9 mouse cellular contexts compared by ENCODE assay signal in the genomic region with DNA sequence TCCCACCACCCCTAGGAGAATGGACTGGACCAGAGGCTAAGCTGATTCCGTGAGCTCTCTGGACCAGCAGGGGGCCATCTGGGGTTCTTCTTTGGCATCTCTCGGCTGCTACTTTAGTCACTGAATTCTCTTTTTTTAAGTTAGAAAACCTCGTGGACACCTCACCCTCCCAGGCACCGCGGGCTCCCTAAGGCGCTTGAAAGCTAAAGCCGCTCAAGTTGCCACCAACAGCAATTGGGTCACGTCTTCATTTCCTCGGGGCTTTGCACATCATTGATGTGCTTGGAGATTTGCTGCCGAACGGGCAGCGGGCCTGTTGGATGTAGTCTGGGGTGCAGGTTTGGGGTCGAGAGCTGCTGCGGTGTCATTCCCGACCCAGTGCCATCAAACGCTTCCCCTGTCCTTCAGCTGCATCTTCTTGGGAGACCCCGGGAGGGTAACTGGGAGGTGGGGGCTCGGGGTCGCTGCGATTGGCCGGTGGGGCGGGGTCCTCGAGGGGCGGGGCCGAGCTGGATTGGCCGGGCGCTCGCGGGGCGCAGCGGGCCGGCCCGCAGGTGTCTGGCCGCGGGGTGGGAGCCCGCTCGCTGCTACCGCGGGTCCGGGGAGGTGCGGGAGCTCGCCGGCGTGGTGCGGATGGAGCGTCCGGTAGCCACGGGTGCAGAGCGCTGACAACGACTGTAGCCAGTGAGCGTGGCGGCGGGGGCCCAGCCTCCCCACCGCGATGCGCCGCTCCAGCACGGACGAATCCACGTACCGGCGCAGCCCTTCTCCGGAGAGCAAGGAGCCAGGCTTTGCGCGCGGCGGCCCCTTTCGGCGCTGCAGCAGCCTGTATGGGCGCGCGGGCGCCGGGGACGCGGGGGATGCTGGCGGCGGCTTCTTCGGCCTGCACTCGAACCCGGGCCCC. TPM values are rescaled to one million over a fixed set of nuclear protein-coding genes. Genes with fewer than 3 reads are reported as not detected.
DNase-seq lines count a peak whose midpoint lies in the region; ATAC-seq lines count a peak whose summit lies in the region.
"Had no signal": no experiment of that assay in that cellular context is flagged by ENCODE, and none has a peak within 500 bp of the region (broad histone marks: within the 10 kb centered on the region; RNA-seq: fewer than 3 reads in every experiment).

No protein-coding gene starts in this region.

- H3K4me1 ChIP-seq in brown adipose tissue, adult 24 weeks (ENCODE audit: control insufficient read depth, insufficient read depth, insufficient read length, low read length), result peaks cover 29% of the 10 kb centered on the region
- H3K4me1 ChIP-seq in forebrain, embryonic 11.5 days (replicated peaks; ENCODE audit: control insufficient read depth, insufficient read depth, low read length), result peaks cover 6% of the 10 kb centered on the region; the same call in 1 of the 2 replicates
- H3K4me1 ChIP-seq in liver, embryonic 13.5 days (replicated peaks), result peaks cover 50% of the 10 kb centered on the region

- ATAC-seq in forebrain, embryonic 11.5 days (replicated peaks; ENCODE audit: low FRiP score), result peak; percentile 79
- ATAC-seq in liver, embryonic 13.5 days (ENCODE audit: low read depth), result no peak

- peaks cover 6% of the 10 kb centered on the region for H3K27me3 ChIP-seq in forebrain, embryonic 11.5 days (ENCODE audit: control insufficient read depth, insufficient read depth, low read length)
- peaks cover 28% of the 10 kb centered on the region for H3K27me3 ChIP-seq in liver, embryonic 13.5 days

- no peaks in the 10 kb centered on the region for H3K9me3 ChIP-seq in forebrain, embryonic 11.5 days (ENCODE audit: control insufficient read depth, low read length)
- H3K9me3 ChIP-seq in liver, embryonic 13.5 days (replicated peaks), result no peaks in the 10 kb centered on the region

- H3K27ac ChIP-seq in brown adipose tissue, adult 24 weeks (replicated peaks; ENCODE audit: low read depth, low read length), result no peak overlapping the region
- H3K27ac ChIP-seq in forebrain, embryonic 11.5 days (ENCODE audit: low read depth, low read length), result no peak overlapping the region
- no peak overlapping the region for H3K27ac ChIP-seq in liver, embryonic 13.5 days
- H3K27ac ChIP-seq: macrophage had no signal

- H3K4me3 ChIP-seq in brown adipose tissue, adult 24 weeks (ENCODE audit: insufficient read depth, low read depth, low read length), result peak overlapping the region; percentile 47
- peak overlapping the region; percentile 61 for H3K4me3 ChIP-seq in forebrain, embryonic 11.5 days (ENCODE audit: low read depth, low read length)
- peak overlapping the region; percentile 55 for H3K4me3 ChIP-seq in liver, embryonic 13.5 days (replicated peaks)

- WGBS in forebrain, embryonic 11.5 days, result under 1% methylated on average over 79 of the region's 81 CpGs
- WGBS in liver, embryonic 13.5 days (ENCODE audit: insufficient replicate concordance), result 5% methylated on average over 71 of the region's 81 CpGs

- H3K36me3 ChIP-seq in forebrain, embryonic 11.5 days (ENCODE audit: control insufficient read depth, insufficient read depth, low read length), result no peaks in the 10 kb centered on the region
- peaks cover 10% of the 10 kb centered on the region for H3K36me3 ChIP-seq in liver, embryonic 13.5 days

- DNase-seq in lung, adult 18-20 months, result peak; percentile 52 to 54
- no peak for DNase-seq in lung, postnatal 25 days (ENCODE audit: low spot score)
- peak; percentile 86 for DNase-seq in forebrain, embryonic 11.5 days (ENCODE audit: low spot score)
- peak; percentile 80 for DNase-seq in induced T-regulatory cell, adult 2 months (ENCODE audit: low read depth)
- DNase-seq in liver, embryonic 13.5 days, result no peak
- DNase-seq in neural tube, embryonic 10.5 days (ENCODE audit: extremely low spot score, low spot score), result peak; percentile 75
- DNase-seq in frontal cortex, postnatal 10 days (ENCODE audit: low spot score in 2 of 2), result no peak

- peak overlapping the region; percentile 95 for H3K4me2 ChIP-seq in forebrain, embryonic 11.5 days (ENCODE audit: low read depth, low read length, severe bottlenecking)
- peak overlapping the region; percentile 77 for H3K4me2 ChIP-seq in liver, embryonic 13.5 days

- H3K9ac ChIP-seq in forebrain, embryonic 11.5 days (ENCODE audit: low read length), result peak overlapping the region; percentile 65
- peak overlapping the region; percentile 44 for H3K9ac ChIP-seq in liver, embryonic 13.5 days

RNA-seq across cellular contexts. Expression of a gene that starts 6.7 kb away (rescaled TPM):
- polyA plus RNA-seq in brown adipose tissue, adult 24 weeks (2012; ENCODE audit: insufficient read depth, insufficient read length, missing spikeins), result 39.6 and 74.6 TPM in 2 replicates
- polyA plus RNA-seq in forebrain, embryonic 11.5 days (2014; fragmentation: Nextera tagmentation; extraction: Ambion mirVana), result 29.7 and 34.0 TPM in 2 replicates
- 49.3 and 49.7 TPM in 2 replicates for polyA plus RNA-seq in liver, embryonic 13.5 days (2015; fragmentation: Nextera tagmentation; extraction: Ambion mirVana)

RNA-seq across cellular contexts. Expression of a gene that starts 6.8 kb away (rescaled TPM):
- 28.8 and 36.4 TPM in 2 replicates for polyA plus RNA-seq in brown adipose tissue, adult 24 weeks (2012; ENCODE audit: insufficient read depth, insufficient read length, missing spikeins)
- polyA plus RNA-seq in forebrain, embryonic 11.5 days (2014; fragmentation: Nextera tagmentation; extraction: Ambion mirVana), result 73.9 and 78.5 TPM in 2 replicates
- polyA plus RNA-seq in liver, embryonic 13.5 days (2015; fragmentation: Nextera tagmentation; extraction: Ambion mirVana), result 63.9 and 72.4 TPM in 2 replicates

RNA-seq across cellular contexts. Expression of a gene that starts 14.6 kb away (rescaled TPM):
- 223 and 257 TPM in 2 replicates for polyA plus RNA-seq in brown adipose tissue, adult 24 weeks (2012; ENCODE audit: insufficient read depth, insufficient read length, missing spikeins)
- polyA plus RNA-seq in forebrain, embryonic 11.5 days (2014; fragmentation: Nextera tagmentation; extraction: Ambion mirVana), result 40.3 and 48.6 TPM in 2 replicates
- polyA plus RNA-seq in liver, embryonic 13.5 days (2015; fragmentation: Nextera tagmentation; extraction: Ambion mirVana), result 4.1 and 5.0 TPM in 2 replicates

RNA-seq across cellular contexts. Expression of a gene that starts 20.9 kb away (rescaled TPM):
- polyA plus RNA-seq in brown adipose tissue, adult 24 weeks (2012; ENCODE audit: insufficient read depth, insufficient read length, missing spikeins), result 9.8 and 11.8 TPM in 2 replicates
- polyA plus RNA-seq in forebrain, embryonic 11.5 days (2014; fragmentation: Nextera tagmentation; extraction: Ambion mirVana), result 3.6 and 5.9 TPM in 2 replicates
- 3.6 and 4.0 TPM in 2 replicates for polyA plus RNA-seq in liver, embryonic 13.5 days (2015; fragmentation: Nextera tagmentation; extraction: Ambion mirVana)

RNA-seq across cellular contexts. Expression of a gene that starts 26.8 kb away (rescaled TPM):
- polyA plus RNA-seq in brown adipose tissue, adult 24 weeks (2012; ENCODE audit: insufficient read depth, insufficient read length, missing spikeins), result 2,152 and 2,404 TPM in 2 replicates
- polyA plus RNA-seq in forebrain, embryonic 11.5 days (2014; fragmentation: Nextera tagmentation; extraction: Ambion mirVana), result 16.9 and 17.9 TPM in 2 replicates
- polyA plus RNA-seq in liver, embryonic 13.5 days (2015; fragmentation: Nextera tagmentation; extraction: Ambion mirVana), result 11.9 and 13.8 TPM in 2 replicates

Comparison
In these comparisons a context has a peak if more than half of its experiments do, and no peak if none do; other contexts are left out.
1. DNase-seq: peak in lung, adult 18-20 months (2 of 2), forebrain, embryonic 11.5 days (single experiment), induced T-regulatory cell, adult 2 months (single experiment) and neural tube, embryonic 10.5 days (single experiment); none in lung, postnatal 25 days (single experiment), liver, embryonic 13.5 days (single experiment) and frontal cortex, postnatal 10 days (0 of 2).
2. Peak in every context shown above with its lines, with median percentiles within 50 percentile points of each other: H3K4me3 ChIP-seq.